Mouse (Mus musculus): Measurements from ENCODE around the gene Hsf2bp. TPM values are rescaled to one million over a fixed set of nuclear protein-coding genes. Genes with fewer than 3 reads are reported as not detected.

The Hsf2bp gene
- polyA plus RNA-seq, 1 experiment from 2014 or later = 0.32 TPM

- Histone ChIP-seq H3K27ac (replicated peaks; ENCODE audit: low read depth, low read length) (no peak overlapping the region), H3K4me1 (ENCODE audit: control insufficient read depth, insufficient read depth, low read length) (no peaks in the 10 kb centered on the region), H3K27me3 (ENCODE audit: control insufficient read depth, insufficient read depth, low read length) (no peaks in the 10 kb centered on the region), H3K4me3 (ENCODE audit: low read depth, low read length) (no peak overlapping the region), H3K9me3 (replicated peaks; ENCODE audit: control insufficient read depth, low read length) (no peaks in the 10 kb centered on the region), H3K9ac (replicated peaks; ENCODE audit: low read length) (no peak overlapping the region), H3K36me3 (replicated peaks; ENCODE audit: control insufficient read depth, insufficient read depth, low read depth, low read length) (no peaks in the 10 kb centered on the region), H3K4me2 (ENCODE audit: low read depth, low read length) (no peak overlapping the region)
- peak; percentile 75 for DNase-seq (ENCODE audit: low spot score)
- 22% methylated on average over 2 of the region's 2 CpGs for WGBS
- no peak for ATAC-seq (replicated peaks; ENCODE audit: insufficient number of reproducible peaks, low FRiP score, low TSS enrichment, low read depth)
These were observed 70.5 kb downstream of the Hsf2bp start for GRCm38 (mm10) chr17:31965623-31966022.

- ATAC-seq (replicated peaks; ENCODE audit: insufficient number of reproducible peaks, low FRiP score, low TSS enrichment, low read depth) (no peak), DNase-seq (ENCODE audit: low spot score) (no peak)
- no peak overlapping the region for H3K4me2 ChIP-seq (ENCODE audit: low read depth, low read length)
- no peaks in the 10 kb centered on the region for H3K9me3 ChIP-seq (replicated peaks; ENCODE audit: control insufficient read depth, low read length)
- no peaks in the 10 kb centered on the region for H3K27me3 ChIP-seq (ENCODE audit: control insufficient read depth, insufficient read depth, low read length)
- H3K4me3 ChIP-seq (ENCODE audit: low read depth, low read length) = no peak overlapping the region
- no peak overlapping the region for H3K9ac ChIP-seq (replicated peaks; ENCODE audit: low read length)
- H3K27ac ChIP-seq (replicated peaks; ENCODE audit: low read depth, low read length) = no peak overlapping the region
- 80% methylated on average over 4 of the region's 4 CpGs for WGBS
- no peaks in the 10 kb centered on the region for H3K4me1 ChIP-seq (ENCODE audit: control insufficient read depth, insufficient read depth, low read length)
- no peaks in the 10 kb centered on the region for H3K36me3 ChIP-seq (replicated peaks; ENCODE audit: control insufficient read depth, insufficient read depth, low read depth, low read length)
These were observed 73.2 kb downstream of the Hsf2bp start for GRCm38 (mm10) chr17:31962930-31963329.

- Histone ChIP-seq H3K27me3 (ENCODE audit: control insufficient read depth, insufficient read depth, low read length) (no peaks in the 10 kb centered on the region), H3K9me3 (replicated peaks; ENCODE audit: control insufficient read depth, low read length) (no peaks in the 10 kb centered on the region), H3K4me3 (ENCODE audit: low read depth, low read length) (no peak overlapping the region), H3K9ac (replicated peaks; ENCODE audit: low read length) (no peak overlapping the region), H3K4me1 (ENCODE audit: control insufficient read depth, insufficient read depth, low read length) (no peaks in the 10 kb centered on the region), H3K27ac (replicated peaks; ENCODE audit: low read depth, low read length) (no peak overlapping the region), H3K4me2 (ENCODE audit: low read depth, low read length) (no peak overlapping the region), H3K36me3 (replicated peaks; ENCODE audit: control insufficient read depth, insufficient read depth, low read depth, low read length) (no peaks in the 10 kb centered on the region)
- WGBS = 88% methylated on average over 5 of the region's 5 CpGs
- DNase-seq (ENCODE audit: low spot score) (no peak), ATAC-seq (replicated peaks; ENCODE audit: insufficient number of reproducible peaks, low FRiP score, low TSS enrichment, low read depth) (no peak)
These were observed 73.9 kb downstream of the Hsf2bp start for GRCm38 (mm10) chr17:31962281-31962680.

GRCm38 (mm10) chr17:31954551-31955140, 81.5 kb downstream of the Hsf2bp start:
- no peak overlapping the region for H3K27ac ChIP-seq (replicated peaks; ENCODE audit: low read depth, low read length)
- no peak overlapping the region for H3K4me3 ChIP-seq (ENCODE audit: low read depth, low read length)
- H3K27me3 ChIP-seq (ENCODE audit: control insufficient read depth, insufficient read depth, low read length) = no peaks in the 10 kb centered on the region
- H3K4me1 ChIP-seq (ENCODE audit: control insufficient read depth, insufficient read depth, low read length) = no peaks in the 10 kb centered on the region
- H3K4me2 ChIP-seq (ENCODE audit: low read depth, low read length) = no peak overlapping the region
- WGBS = 89% methylated on average over 9 of the region's 9 CpGs
- H3K9me3 ChIP-seq (replicated peaks; ENCODE audit: control insufficient read depth, low read length) = no peaks in the 10 kb centered on the region
- no peak for DNase-seq (ENCODE audit: low spot score)
- H3K36me3 ChIP-seq (replicated peaks; ENCODE audit: control insufficient read depth, insufficient read depth, low read depth, low read length) = no peaks in the 10 kb centered on the region
- H3K9ac ChIP-seq (replicated peaks; ENCODE audit: low read length) = no peak overlapping the region
- ATAC-seq (replicated peaks; ENCODE audit: insufficient number of reproducible peaks, low FRiP score, low TSS enrichment, low read depth) = no peak

- DNase-seq (ENCODE audit: low spot score) = peak; percentile 43
- H3K4me1 ChIP-seq (ENCODE audit: control insufficient read depth, insufficient read depth, low read length) = no peaks in the 10 kb centered on the region
- no peaks in the 10 kb centered on the region for H3K36me3 ChIP-seq (replicated peaks; ENCODE audit: control insufficient read depth, insufficient read depth, low read depth, low read length)
- ATAC-seq (replicated peaks; ENCODE audit: insufficient number of reproducible peaks, low FRiP score, low TSS enrichment, low read depth) = no peak
- H3K27ac ChIP-seq (replicated peaks; ENCODE audit: low read depth, low read length) = no peak overlapping the region
- no peak overlapping the region for H3K4me3 ChIP-seq (ENCODE audit: low read depth, low read length)
- H3K27me3 ChIP-seq (ENCODE audit: control insufficient read depth, insufficient read depth, low read length) = no peaks in the 10 kb centered on the region
- no peak overlapping the region for H3K4me2 ChIP-seq (ENCODE audit: low read depth, low read length)
- no peaks in the 10 kb centered on the region for H3K9me3 ChIP-seq (replicated peaks; ENCODE audit: control insufficient read depth, low read length)
- WGBS = 72% methylated on average over 1 of the region's 1 CpGs
- H3K9ac ChIP-seq (replicated peaks; ENCODE audit: low read length) = no peak overlapping the region
These were observed 87.1 kb downstream of the Hsf2bp start for GRCm38 (mm10) chr17:31949076-31949475.

GRCm38 (mm10) chr17:31946436-31946835, 89.7 kb downstream of the Hsf2bp start:
- H3K36me3 ChIP-seq (replicated peaks; ENCODE audit: control insufficient read depth, insufficient read depth, low read depth, low read length) = no peaks in the 10 kb centered on the region
- H3K4me2 ChIP-seq (ENCODE audit: low read depth, low read length) = no peak overlapping the region
- H3K27me3 ChIP-seq (ENCODE audit: control insufficient read depth, insufficient read depth, low read length) = no peaks in the 10 kb centered on the region
- DNase-seq (ENCODE audit: low spot score) (no peak), ATAC-seq (replicated peaks; ENCODE audit: insufficient number of reproducible peaks, low FRiP score, low TSS enrichment, low read depth) (no peak)
- no peak overlapping the region for H3K27ac ChIP-seq (replicated peaks; ENCODE audit: low read depth, low read length)
- no peak overlapping the region for H3K9ac ChIP-seq (replicated peaks; ENCODE audit: low read length)
- no peak overlapping the region for H3K4me3 ChIP-seq (ENCODE audit: low read depth, low read length)
- 96% methylated on average over 9 of the region's 9 CpGs for WGBS
- no peaks in the 10 kb centered on the region for H3K9me3 ChIP-seq (replicated peaks; ENCODE audit: control insufficient read depth, low read length)
- H3K4me1 ChIP-seq (ENCODE audit: control insufficient read depth, insufficient read depth, low read length) = no peaks in the 10 kb centered on the region

GRCm38 (mm10) chr17:31943881-31944539, 92.1 kb downstream of the Hsf2bp start:
- Histone ChIP-seq H3K9ac (replicated peaks; ENCODE audit: low read length) (no peak overlapping the region), H3K4me1 (ENCODE audit: control insufficient read depth, insufficient read depth, low read length) (no peaks in the 10 kb centered on the region), H3K4me3 (ENCODE audit: low read depth, low read length) (no peak overlapping the region), H3K9me3 (replicated peaks; ENCODE audit: control insufficient read depth, low read length) (no peaks in the 10 kb centered on the region), H3K4me2 (ENCODE audit: low read depth, low read length) (no peak overlapping the region), H3K27ac (replicated peaks; ENCODE audit: low read depth, low read length) (no peak overlapping the region), H3K36me3 (replicated peaks; ENCODE audit: control insufficient read depth, insufficient read depth, low read depth, low read length) (no peaks in the 10 kb centered on the region), H3K27me3 (ENCODE audit: control insufficient read depth, insufficient read depth, low read length) (no peaks in the 10 kb centered on the region)
- ATAC-seq (replicated peaks; ENCODE audit: insufficient number of reproducible peaks, low FRiP score, low TSS enrichment, low read depth) = no peak
- 65% methylated on average over 10 of the region's 10 CpGs for WGBS
- no peak for DNase-seq (ENCODE audit: low spot score)

GRCm38 (mm10) chr17:31941616-31942015, 94.5 kb downstream of the Hsf2bp start:
- no peak for DNase-seq (ENCODE audit: low spot score)
- Histone ChIP-seq H3K27me3 (ENCODE audit: control insufficient read depth, insufficient read depth, low read length) (no peaks in the 10 kb centered on the region), H3K9ac (replicated peaks; ENCODE audit: low read length) (no peak overlapping the region), H3K4me2 (ENCODE audit: low read depth, low read length) (no peak overlapping the region), H3K9me3 (replicated peaks; ENCODE audit: control insufficient read depth, low read length) (no peaks in the 10 kb centered on the region), H3K27ac (replicated peaks; ENCODE audit: low read depth, low read length) (no peak overlapping the region), H3K4me1 (ENCODE audit: control insufficient read depth, insufficient read depth, low read length) (no peaks in the 10 kb centered on the region), H3K36me3 (replicated peaks; ENCODE audit: control insufficient read depth, insufficient read depth, low read depth, low read length) (no peaks in the 10 kb centered on the region), H3K4me3 (ENCODE audit: low read depth, low read length) (no peak overlapping the region)
- WGBS = 61% methylated on average over 4 of the region's 4 CpGs
- ATAC-seq (replicated peaks; ENCODE audit: insufficient number of reproducible peaks, low FRiP score, low TSS enrichment, low read depth) = no peak

All from embryonic facial prominence, embryonic 11.5 days (tissue).